Mouse (Mus musculus) midbrain, embryonic 14.5 days (tissue): ENCODE data around the gene Gm10663. TPM values are rescaled to one million over a fixed set of nuclear protein-coding genes. Genes with fewer than 3 reads are reported as not detected.

Experiments used
- ATAC-seq: fragments of 200-750 bp; cut with Nextera tagmentation; 2 replicates; pipeline ENCODE4 v1.8.0; 2017; ENCODE audit warnings: moderate number of reproducible peaks, moderate library complexity; ENCODE audit not compliant: low FRiP score, low TSS enrichment
- DNase-seq: peaks from one replicate; pipeline ENCODE4 v3.0.0-alpha.2; 2015
- H3K27ac ChIP-seq: fragments of 300-500 bp; sonication (generic); replicated peaks from 2 replicates; pipeline ENCODE4 v1.5.1; 2014; ENCODE audit warnings: mild to moderate bottlenecking, low read depth, low read length, moderate library complexity
- H3K27me3 ChIP-seq: fragments of 300-500 bp; sonication (generic); 2 replicates; pipeline ENCODE4 v1.6.1; 2014; ENCODE audit warnings: low read length, control low read depth, mixed read lengths; ENCODE audit not compliant: control insufficient read depth, insufficient read depth
- H3K36me3 ChIP-seq: fragments of 300-500 bp; sonication (generic); 2 replicates; pipeline ENCODE4 v1.6.1; 2014; ENCODE audit warnings: low read length, control low read depth; ENCODE audit not compliant: control insufficient read depth, insufficient read depth
- H3K4me1 ChIP-seq: fragments of 300-500 bp; sonication (generic); 2 replicates; pipeline ENCODE4 v1.6.1; 2014; ENCODE audit warnings: mild to moderate bottlenecking, antibody characterized with exemption, low read length, control low read depth; ENCODE audit not compliant: control insufficient read depth, insufficient read depth
- H3K4me2 ChIP-seq: fragments of 300-500 bp; sonication (generic); 2 replicates; pipeline ENCODE4 v1.6.1; 2014; ENCODE audit warnings: mild to moderate bottlenecking, low read length, moderate library complexity
- H3K4me3 ChIP-seq: fragments of 300-500 bp; sonication (generic); replicated peaks from 2 replicates; pipeline ENCODE4 v1.5.1; 2014; ENCODE audit warnings: low read depth, low read length
- H3K9ac ChIP-seq: fragments of 300-500 bp; sonication (generic); replicated peaks from 2 replicates; pipeline ENCODE4 v1.6.1; 2014; ENCODE audit warnings: mild to moderate bottlenecking, low read length, moderate library complexity
- H3K9me3 ChIP-seq: fragments of 300-500 bp; sonication (generic); 2 replicates; pipeline ENCODE4 v1.6.1; 2016; ENCODE audit warnings: low read length, control low read depth, mixed read lengths; ENCODE audit not compliant: control insufficient read depth
- WGBS: fragments of 180-500 bp; shearing (Covaris S2); extraction: QIAGEN DNeasy Blood & Tissue Kit; methylation state at CpG from one replicate; pipeline ENCODE4 v1.1.7; 2014; 5-methylcytosine and 5-hydroxymethylcytosine counted together
- polyA plus RNA-seq: library from polyadenylated mRNA; unstranded; fragments of >200 nt; fragmentation: Nextera tagmentation; extraction: Ambion mirVana; gene quantifications from 2 replicates; pipeline ENCODE4 v1.2.1, GENCODE M21; 2014

Gm10663 gene
- polyA plus RNA-seq, 1 experiment from 2014 or later = not detected

DNA sequence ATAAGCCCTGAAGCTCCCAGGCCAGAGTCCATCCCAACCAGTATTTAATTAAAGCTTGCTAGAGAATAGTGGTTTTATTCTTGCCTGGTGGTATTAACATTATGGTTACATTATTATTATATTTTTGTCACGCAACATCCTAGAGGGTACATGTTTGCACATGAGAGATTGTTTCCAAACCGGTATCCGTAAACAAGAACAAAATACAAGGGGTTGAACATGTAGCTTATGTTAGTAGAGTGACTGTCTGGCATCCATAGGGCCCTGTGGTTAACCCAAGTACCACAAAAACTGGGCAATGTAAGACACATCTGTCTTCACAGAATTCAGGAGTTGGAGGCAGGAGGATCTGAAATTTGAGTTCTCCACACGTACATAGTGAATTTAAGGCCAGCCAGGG lies 7.8 kb upstream of the Gm10663 start:
- no peak overlapping the region for H3K4me2 ChIP-seq
- no peaks in the 10 kb centered on the region for H3K4me1 ChIP-seq
- H3K36me3 ChIP-seq = no peaks in the 10 kb centered on the region
- ATAC-seq (no peak), DNase-seq (no peak)
- H3K9ac ChIP-seq = no peak overlapping the region
- no peaks in the 10 kb centered on the region for H3K9me3 ChIP-seq
- 94% methylated on average over 4 of the region's 4 CpGs for WGBS
- H3K27me3 ChIP-seq = no peaks in the 10 kb centered on the region
- H3K4me3 ChIP-seq = no peak overlapping the region
- H3K27ac ChIP-seq = no peak overlapping the region

DNA sequence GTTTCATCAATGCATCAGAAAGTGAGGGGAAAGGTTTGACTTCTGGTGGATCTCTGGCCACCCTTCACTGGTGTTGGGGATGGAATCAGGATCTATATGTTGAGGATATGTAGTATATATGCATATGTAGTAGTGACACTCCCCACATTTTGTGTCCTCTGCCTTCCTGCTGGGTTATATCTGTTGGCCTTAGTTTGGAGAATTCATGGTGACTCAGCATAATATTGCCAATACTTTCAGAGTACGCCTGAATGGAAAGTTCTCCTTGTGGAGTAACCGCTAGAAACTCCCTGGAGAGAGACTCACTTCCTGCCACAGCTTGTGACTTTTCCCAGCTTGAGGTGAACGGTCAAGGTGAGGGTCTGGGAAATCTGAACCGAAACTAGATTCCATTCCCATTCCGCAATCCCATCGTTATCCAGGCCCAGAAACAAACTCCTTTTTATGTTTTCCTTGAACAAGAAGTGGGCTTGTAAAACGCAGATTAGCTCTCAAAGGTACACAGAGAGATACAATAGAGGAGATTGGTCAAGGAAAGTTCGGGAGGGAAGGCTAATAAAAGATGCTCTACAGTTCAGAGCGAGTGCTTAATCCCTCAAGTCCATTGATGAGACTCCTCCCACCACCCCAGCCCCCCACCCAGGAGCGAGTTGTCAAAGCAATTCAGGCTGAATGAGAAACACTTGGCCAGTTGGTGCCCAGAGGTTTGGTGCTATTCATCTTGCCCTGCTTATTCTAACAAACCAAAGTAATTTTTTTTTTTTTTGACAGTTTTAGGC lies 7.0 kb upstream of the Gm10663 start:
- no peaks in the 10 kb centered on the region for H3K4me1 ChIP-seq
- no peaks in the 10 kb centered on the region for H3K27me3 ChIP-seq
- H3K9me3 ChIP-seq = no peaks in the 10 kb centered on the region
- ATAC-seq = peak; percentile 43; the same call in 1 of the 2 replicates
- H3K4me3 ChIP-seq = no peak overlapping the region
- peak; percentile 32 for DNase-seq
- no peaks in the 10 kb centered on the region for H3K36me3 ChIP-seq
- peak overlapping the region; percentile 18; the same call in 1 of the 2 replicates for H3K4me2 ChIP-seq
- H3K27ac ChIP-seq = no peak overlapping the region
- no peak overlapping the region for H3K9ac ChIP-seq
- 17% methylated on average over 10 of the region's 10 CpGs for WGBS

DNA sequence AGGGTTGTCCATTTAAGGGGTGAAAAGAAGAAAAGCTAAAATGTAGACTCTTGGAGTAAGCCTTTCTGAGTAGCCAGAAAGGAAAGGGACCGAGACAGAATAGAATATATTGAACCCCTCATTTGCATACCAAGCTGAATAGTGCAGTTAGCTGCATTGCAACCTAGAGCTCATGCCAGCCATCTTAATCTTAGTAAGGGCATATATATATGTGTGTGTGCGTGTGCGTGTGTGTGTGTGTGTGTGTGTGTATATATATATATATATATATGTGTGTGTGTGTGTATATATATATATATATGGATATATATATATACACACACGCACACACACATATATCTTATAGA lies 6.4 kb upstream of the Gm10663 start:
- Histone ChIP-seq H3K4me2 (peak overlapping the region; percentile 18; the same call in 1 of the 2 replicates), H3K27ac (no peak overlapping the region), H3K4me1 (no peaks in the 10 kb centered on the region), H3K9ac (no peak overlapping the region), H3K27me3 (no peaks in the 10 kb centered on the region), H3K36me3 (no peaks in the 10 kb centered on the region), H3K9me3 (no peaks in the 10 kb centered on the region), H3K4me3 (no peak overlapping the region)
- WGBS = 56% methylated on average over 4 of the region's 4 CpGs
- no peak for DNase-seq
- ATAC-seq = peak; percentile 29; the same call in 1 of the 2 replicates

DNA sequence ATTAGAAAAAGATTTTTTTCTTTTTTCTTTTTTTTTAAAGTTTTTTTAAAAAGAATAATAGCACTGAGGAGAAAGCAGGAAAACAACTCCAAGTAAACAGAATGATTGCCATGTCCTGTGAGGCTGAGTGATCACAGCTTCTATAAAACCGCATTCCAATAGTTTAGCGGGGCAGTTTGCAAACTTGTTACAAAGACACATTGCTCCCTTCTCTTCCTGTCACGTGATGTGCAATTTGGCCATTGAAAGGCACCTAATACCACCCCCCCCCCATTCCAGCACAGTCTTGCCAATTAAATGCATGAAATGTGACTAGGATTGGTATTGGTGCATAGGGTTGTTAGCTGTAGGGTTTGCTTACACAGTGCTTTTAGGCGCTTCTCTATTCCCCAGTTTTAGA lies 3.8 kb upstream of the Gm10663 start:
- H3K9me3 ChIP-seq = no peaks in the 10 kb centered on the region
- ATAC-seq (no peak), DNase-seq (no peak)
- 78% methylated on average over 4 of the region's 4 CpGs for WGBS
- H3K9ac ChIP-seq = no peak overlapping the region
- H3K27ac ChIP-seq = no peak overlapping the region
- no peak overlapping the region for H3K4me2 ChIP-seq
- H3K36me3 ChIP-seq = no peaks in the 10 kb centered on the region
- H3K27me3 ChIP-seq = no peaks in the 10 kb centered on the region
- no peak overlapping the region for H3K4me3 ChIP-seq
- no peaks in the 10 kb centered on the region for H3K4me1 ChIP-seq

DNA sequence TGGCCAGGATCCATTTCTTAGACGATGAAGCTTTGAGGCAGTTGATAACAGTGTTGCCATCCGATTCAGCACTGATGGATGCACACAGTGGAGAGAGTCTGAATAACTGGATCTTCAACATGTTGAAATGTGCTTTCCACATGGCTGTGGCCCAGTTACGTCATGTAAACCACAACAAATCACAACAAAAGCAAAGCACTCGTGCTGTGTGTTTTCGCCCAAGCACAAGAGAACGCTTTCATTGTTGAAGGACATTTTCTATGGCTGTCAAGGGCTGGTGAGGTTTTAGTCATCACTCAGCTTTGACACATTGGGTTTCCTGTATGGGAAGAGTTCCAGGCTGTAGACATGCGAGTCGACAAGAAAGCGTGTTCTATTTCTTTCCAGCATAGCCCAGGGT lies 5.9 kb downstream of the Gm10663 start:
- no peaks in the 10 kb centered on the region for H3K4me1 ChIP-seq
- ATAC-seq = no peak

DNA sequence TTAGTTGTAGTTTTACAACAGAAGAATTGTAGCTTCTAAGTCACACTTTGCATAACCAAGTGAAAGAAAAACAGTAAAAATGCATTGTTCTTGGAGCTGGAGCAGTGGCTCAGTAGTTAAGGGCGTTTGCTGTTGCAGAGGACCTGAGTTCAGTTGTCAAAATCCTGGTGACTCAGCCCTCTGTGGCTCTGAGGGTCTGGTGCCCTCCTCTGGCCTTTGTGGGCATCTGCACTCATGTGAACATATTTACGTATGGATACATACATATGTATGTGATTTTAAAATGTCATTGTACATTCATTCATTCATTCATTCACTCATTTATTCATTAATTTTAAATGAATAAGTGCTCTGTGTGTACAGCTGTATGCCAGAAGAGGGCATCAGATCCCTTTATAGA lies 10.8 kb downstream of the Gm10663 start:
- ATAC-seq = no peak

More for the DNA sequence above, 5.9 kb downstream of the Gm10663 start:
- no peak overlapping the region for H3K4me2 ChIP-seq
- H3K27ac ChIP-seq = no peak overlapping the region
- no peaks in the 10 kb centered on the region for H3K9me3 ChIP-seq
- no peaks in the 10 kb centered on the region for H3K27me3 ChIP-seq
- no peak overlapping the region for H3K4me3 ChIP-seq
- no peak overlapping the region for H3K9ac ChIP-seq
- H3K36me3 ChIP-seq = no peaks in the 10 kb centered on the region
- 90% methylated on average over 9 of the region's 9 CpGs for WGBS
- no peak for DNase-seq

DNA sequence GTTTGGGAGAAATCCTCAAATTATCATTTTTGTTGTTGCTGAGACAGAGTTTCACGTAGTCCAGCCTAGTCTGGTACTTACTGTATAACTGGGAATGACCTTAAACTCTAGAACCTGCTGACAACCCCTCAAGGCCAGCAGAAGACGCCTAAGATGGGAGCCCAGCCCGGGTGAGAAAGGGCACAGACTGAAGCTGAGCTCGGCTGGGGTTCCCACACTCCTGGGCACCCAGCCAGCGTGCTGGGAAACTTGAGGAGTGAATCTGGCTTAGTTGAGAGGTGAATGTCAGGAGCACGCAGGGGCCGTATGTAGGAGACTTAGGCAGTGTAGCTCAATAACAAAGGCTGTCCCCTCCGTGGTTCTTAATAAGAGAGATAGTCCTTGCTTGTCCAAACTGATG lies 12.9 kb downstream of the Gm10663 start:
- 82% methylated on average over 8 of the region's 8 CpGs for WGBS
- H3K36me3 ChIP-seq = no peaks in the 10 kb centered on the region

More for the DNA sequence above, 10.8 kb downstream of the Gm10663 start:
- Histone ChIP-seq H3K4me3 (no peak overlapping the region), H3K27me3 (no peaks in the 10 kb centered on the region), H3K9ac (no peak overlapping the region), H3K4me2 (no peak overlapping the region), H3K4me1 (no peaks in the 10 kb centered on the region), H3K27ac (no peak overlapping the region), H3K9me3 (no peaks in the 10 kb centered on the region), H3K36me3 (no peaks in the 10 kb centered on the region)
- WGBS = 83% methylated on average over 2 of the region's 2 CpGs
- no peak for DNase-seq

DNA sequence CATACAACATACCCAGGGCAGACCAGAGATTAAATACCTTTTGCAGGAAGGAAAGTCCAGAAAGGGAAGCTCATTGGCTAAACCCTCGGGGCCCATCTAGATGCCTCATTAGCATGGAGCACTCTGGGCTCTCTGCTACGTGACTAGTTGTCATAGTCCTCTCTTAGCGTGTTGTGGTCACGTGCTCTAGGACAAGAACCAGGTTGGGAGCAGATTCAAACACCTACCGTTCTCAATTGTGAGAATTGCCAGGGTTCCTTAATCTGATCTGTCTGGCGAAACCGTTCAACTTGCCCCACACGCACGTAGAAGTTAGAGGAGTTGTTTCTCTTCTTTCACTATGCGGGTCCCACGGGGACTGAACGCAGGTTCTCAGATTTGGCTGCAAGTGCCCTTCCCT lies 13.3 kb downstream of the Gm10663 start:
- no peaks in the 10 kb centered on the region for H3K36me3 ChIP-seq
- no peak for DNase-seq
- H3K27ac ChIP-seq = no peak overlapping the region
- no peaks in the 10 kb centered on the region for H3K9me3 ChIP-seq
- no peak overlapping the region for H3K9ac ChIP-seq
- no peak for ATAC-seq
- 91% methylated on average over 12 of the region's 12 CpGs for WGBS
- H3K4me2 ChIP-seq = no peak overlapping the region
- no peaks in the 10 kb centered on the region for H3K27me3 ChIP-seq
- H3K4me1 ChIP-seq = no peaks in the 10 kb centered on the region
- H3K4me3 ChIP-seq = no peak overlapping the region

More for the DNA sequence above, 12.9 kb downstream of the Gm10663 start:
- DNase-seq (no peak), ATAC-seq (no peak)
- no peak overlapping the region for H3K9ac ChIP-seq
- no peaks in the 10 kb centered on the region for H3K4me1 ChIP-seq
- H3K4me3 ChIP-seq = no peak overlapping the region
- H3K27me3 ChIP-seq = no peaks in the 10 kb centered on the region
- H3K27ac ChIP-seq = no peak overlapping the region
- H3K9me3 ChIP-seq = no peaks in the 10 kb centered on the region
- no peak overlapping the region for H3K4me2 ChIP-seq

DNA sequence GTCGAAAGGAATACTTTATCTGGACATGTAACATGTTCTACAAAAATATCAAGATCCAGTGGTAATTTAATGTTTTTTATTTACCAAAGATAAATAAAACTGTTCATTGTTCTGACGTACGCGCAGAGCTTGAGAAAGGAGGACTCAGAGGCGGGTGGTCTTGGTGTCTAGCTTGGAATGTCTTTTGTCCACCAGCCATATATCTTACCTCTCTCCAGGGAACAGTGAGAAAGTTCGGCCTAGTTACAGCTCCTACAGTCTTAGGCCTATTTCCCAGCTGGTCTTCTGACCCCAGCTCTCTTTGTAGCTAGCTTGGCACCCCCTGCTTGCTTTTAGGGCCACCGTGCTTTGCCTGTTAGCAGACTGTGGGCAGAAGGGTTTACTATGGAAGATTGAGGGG lies 14.9 kb downstream of the Gm10663 start:
- DNase-seq (no peak), ATAC-seq (no peak)
- H3K27ac ChIP-seq = no peak overlapping the region
- 81% methylated on average over 7 of the region's 7 CpGs for WGBS
- H3K4me1 ChIP-seq = no peaks in the 10 kb centered on the region
- no peaks in the 10 kb centered on the region for H3K9me3 ChIP-seq
- H3K4me2 ChIP-seq = no peak overlapping the region
- H3K4me3 ChIP-seq = no peak overlapping the region
- no peaks in the 10 kb centered on the region for H3K27me3 ChIP-seq
- no peak overlapping the region for H3K9ac ChIP-seq
- no peaks in the 10 kb centered on the region for H3K36me3 ChIP-seq
